7 mouse cellular contexts compared by ENCODE assay signal in the genomic region with DNA sequence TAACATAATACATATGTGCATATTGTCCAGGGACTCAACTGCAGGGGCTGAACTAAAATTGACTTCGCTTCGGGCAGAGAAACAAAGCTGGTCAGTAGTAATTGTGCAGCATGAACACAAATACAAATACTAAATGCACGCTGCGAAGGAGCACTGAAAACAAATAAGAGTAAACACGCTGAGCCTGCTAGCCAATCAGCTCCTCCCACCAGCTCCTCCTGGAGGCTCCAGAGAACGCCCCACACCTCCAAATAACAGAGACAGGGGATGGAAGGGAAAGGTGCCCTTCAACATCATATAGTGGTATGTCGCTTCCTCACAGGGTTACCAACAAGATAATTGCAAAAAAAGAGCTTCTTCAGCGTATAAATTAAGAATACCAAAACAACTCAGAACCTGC.
DNase-seq lines count a peak whose midpoint lies in the region; ATAC-seq lines count a peak whose summit lies in the region.

No protein-coding gene starts in this region.

- ATAC-seq in forebrain, embryonic 13.5 days = peak; percentile 31
- ATAC-seq in midbrain, embryonic 11.5 days (ENCODE audit: low FRiP score) = peak; percentile 40

- H3K9me3 ChIP-seq in forebrain, embryonic 13.5 days (replicated peaks) = no peaks in the 10 kb centered on the region
- H3K9me3 ChIP-seq in midbrain, embryonic 11.5 days (ENCODE audit: control insufficient read depth, low read length) = no peaks in the 10 kb centered on the region

- H3K9ac ChIP-seq in forebrain, embryonic 13.5 days = peak overlapping the region; percentile 52; the same call in 1 of the 2 replicates
- H3K9ac ChIP-seq in midbrain, embryonic 11.5 days (ENCODE audit: low read length) = peak overlapping the region; percentile 52; the same call in 1 of the 2 replicates

- 8% methylated on average over 8 of the region's 8 CpGs for WGBS in forebrain, embryonic 13.5 days
- 34% methylated on average over 8 of the region's 8 CpGs for WGBS in midbrain, embryonic 11.5 days

- DNase-seq in MN1 (ENCODE audit: low spot score) = peak; percentile 44
- DNase-seq in brain, adult 2 months (ENCODE audit: low read depth, low spot score) = peak; percentile 81
- DNase-seq in layer of hippocampus, adult 11-12 months (ENCODE audit: low spot score) = peak; percentile 25
- peak; percentile 93 for DNase-seq in midbrain, embryonic 11.5 days (ENCODE audit: low spot score, missing footprints)
- DNase-seq in thymus, postnatal 0 days (ENCODE audit: low spot score) = peak; percentile 54
- DNase-seq in ovary, postnatal 14 days (ENCODE audit: low spot score) = no peak

- peak overlapping the region; percentile 22 for H3K4me3 ChIP-seq in forebrain, embryonic 13.5 days
- no peak overlapping the region for H3K4me3 ChIP-seq in midbrain, embryonic 11.5 days (ENCODE audit: low read depth, low read length)

- peaks cover 68% of the 10 kb centered on the region for H3K4me1 ChIP-seq in forebrain, embryonic 13.5 days
- peaks cover 41% of the 10 kb centered on the region for H3K4me1 ChIP-seq in midbrain, embryonic 11.5 days (ENCODE audit: control insufficient read depth, insufficient read depth, low read length)

- H3K27ac ChIP-seq in forebrain, embryonic 13.5 days = peak overlapping the region; percentile 97
- peak overlapping the region; percentile 91 for H3K27ac ChIP-seq in midbrain, embryonic 11.5 days (ENCODE audit: low read depth, low read length)

- no peaks in the 10 kb centered on the region for H3K27me3 ChIP-seq in forebrain, embryonic 13.5 days
- H3K27me3 ChIP-seq in midbrain, embryonic 11.5 days (ENCODE audit: control insufficient read depth, insufficient read depth, low read length) = no peaks in the 10 kb centered on the region

- H3K4me2 ChIP-seq in forebrain, embryonic 13.5 days = peak overlapping the region; percentile 57
- H3K4me2 ChIP-seq in midbrain, embryonic 11.5 days = peak overlapping the region; percentile 36

- H3K36me3 ChIP-seq in forebrain, embryonic 13.5 days (ENCODE audit: poor library complexity, severe bottlenecking) = no peaks in the 10 kb centered on the region
- no peaks in the 10 kb centered on the region for H3K36me3 ChIP-seq in midbrain, embryonic 11.5 days (ENCODE audit: control insufficient read depth, insufficient read depth, low read length)
